Mouse (Mus musculus) CH12F3 (cell line): ENCODE measurements around the gene Rps27.
"Not testable (repeated sequence)": the region's sequence is repeated elsewhere in the genome, so short reads cannot be mapped to it uniquely, and the experiment has no call there.

ENCODE experiments used
- in situ Hi-C: fragments of 300-500 bp; cut with MboI; formaldehyde crosslinking; loops from 2 replicates; pipeline ENCODE4 v1.14.3; 2020; ENCODE audit warnings: low sequenced_read_pairs

The Rps27 gene

GRCm38 (mm10) chr3:90213377-90213866 lies at the start of gene Rps27, which contains the start of gene Rab13:
Gene Rps27 (minus strand): TSS chr3:90213651.
Gene Rab13 (plus strand): TSS chr3:90213695.
- in situ Hi-C loops: loop anchor here (10.0 kb wide), 1 partner anchor 161 kb away; no protein-coding TSS in a partner anchor

- in situ Hi-C loops: no loop called here
Measured at GRCm38 (mm10) chr3:90258521-90258920, 45.1 kb upstream of the Rps27 start.

GRCm38 (mm10) chr3:90256731-90257530 lies 43.5 kb upstream of the Rps27 start:
- in situ Hi-C loops: no loop called here

DNA sequence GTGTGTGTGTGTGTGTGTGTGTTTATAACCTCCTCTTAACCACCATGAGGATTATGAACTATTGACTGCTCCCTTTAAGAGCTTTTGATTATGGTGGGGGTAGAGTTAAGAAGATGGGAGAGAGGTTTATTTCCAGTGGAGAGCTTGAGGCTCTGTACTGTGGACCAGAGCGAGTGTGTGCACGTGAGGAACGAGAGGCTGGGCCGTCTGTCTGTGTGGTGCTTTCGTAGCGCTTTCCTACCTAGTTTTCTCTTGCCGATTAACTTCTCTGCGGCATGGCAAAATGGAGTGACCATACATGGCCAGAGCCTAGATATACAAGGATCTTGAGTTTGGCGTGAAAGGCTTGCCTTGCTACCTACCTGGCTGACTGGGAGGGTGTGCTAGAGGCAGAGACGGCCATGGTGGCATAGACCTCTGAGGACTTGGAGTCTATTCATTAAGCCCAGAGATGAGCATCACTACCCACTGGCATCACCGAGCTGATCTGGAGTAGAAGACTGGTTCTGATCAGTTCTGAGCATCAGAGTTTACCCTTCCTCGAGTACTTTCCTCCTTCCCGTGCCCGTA lies 42.4 kb upstream of the Rps27 start:
- in situ Hi-C loops: no loop called here

DNA sequence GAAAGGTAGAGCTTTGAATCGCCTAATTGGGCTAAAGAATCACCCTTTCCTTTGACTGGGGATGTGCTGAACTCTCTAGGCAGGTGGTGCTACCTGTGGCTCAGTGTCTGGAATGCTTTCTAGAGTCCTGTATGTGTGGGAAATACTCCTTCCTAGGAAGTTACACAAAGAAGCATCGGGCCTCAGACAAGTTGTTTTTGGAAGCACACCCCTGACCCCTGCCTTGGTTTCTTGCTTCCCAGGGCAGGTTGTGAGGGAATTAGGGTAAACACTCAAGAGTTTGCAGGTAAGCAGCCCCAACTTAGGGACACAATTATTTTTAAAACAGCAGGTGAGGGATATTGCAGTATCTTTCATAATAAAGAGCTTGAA lies 41.7 kb upstream of the Rps27 start:
- in situ Hi-C loops: no loop called here

DNA sequence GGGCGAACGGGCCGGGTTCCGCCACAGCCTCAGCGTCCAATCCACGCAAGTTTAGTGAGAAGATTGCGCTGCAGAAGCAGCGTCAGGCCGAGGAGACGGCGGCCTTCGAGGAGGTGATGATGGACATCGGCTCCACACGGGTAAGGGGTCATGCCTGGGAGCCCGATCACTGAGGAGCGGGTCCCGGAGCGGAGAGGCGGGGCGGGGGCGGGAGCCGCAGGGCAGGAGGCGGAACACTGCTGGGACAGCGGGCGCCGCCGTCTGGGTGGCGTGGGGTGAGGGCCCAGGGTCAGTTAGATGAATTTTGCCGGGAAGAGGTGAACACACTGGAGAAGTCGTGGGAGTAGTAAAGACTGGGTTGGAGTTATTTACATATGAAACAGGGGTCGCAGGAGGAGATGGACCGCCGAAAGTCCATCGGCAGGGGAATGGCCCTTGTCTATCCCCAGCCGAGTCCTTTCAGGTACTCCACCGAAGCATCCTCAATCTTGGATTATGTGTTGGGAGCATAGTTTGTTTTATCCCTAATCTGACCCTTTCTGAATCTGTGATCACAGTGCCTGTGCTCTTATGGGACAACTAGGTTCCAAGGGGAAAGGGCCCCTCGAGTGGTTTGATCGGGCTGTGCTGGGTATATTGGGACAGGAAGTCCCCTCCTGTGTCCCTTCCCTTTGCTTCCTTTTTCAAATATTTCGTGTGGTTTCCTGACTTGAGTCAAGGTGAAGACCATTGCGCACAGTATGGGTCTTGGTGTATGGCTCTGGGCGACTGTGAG lies 41.2 kb upstream of the Rps27 start:
- in situ Hi-C loops: no loop called here

DNA sequence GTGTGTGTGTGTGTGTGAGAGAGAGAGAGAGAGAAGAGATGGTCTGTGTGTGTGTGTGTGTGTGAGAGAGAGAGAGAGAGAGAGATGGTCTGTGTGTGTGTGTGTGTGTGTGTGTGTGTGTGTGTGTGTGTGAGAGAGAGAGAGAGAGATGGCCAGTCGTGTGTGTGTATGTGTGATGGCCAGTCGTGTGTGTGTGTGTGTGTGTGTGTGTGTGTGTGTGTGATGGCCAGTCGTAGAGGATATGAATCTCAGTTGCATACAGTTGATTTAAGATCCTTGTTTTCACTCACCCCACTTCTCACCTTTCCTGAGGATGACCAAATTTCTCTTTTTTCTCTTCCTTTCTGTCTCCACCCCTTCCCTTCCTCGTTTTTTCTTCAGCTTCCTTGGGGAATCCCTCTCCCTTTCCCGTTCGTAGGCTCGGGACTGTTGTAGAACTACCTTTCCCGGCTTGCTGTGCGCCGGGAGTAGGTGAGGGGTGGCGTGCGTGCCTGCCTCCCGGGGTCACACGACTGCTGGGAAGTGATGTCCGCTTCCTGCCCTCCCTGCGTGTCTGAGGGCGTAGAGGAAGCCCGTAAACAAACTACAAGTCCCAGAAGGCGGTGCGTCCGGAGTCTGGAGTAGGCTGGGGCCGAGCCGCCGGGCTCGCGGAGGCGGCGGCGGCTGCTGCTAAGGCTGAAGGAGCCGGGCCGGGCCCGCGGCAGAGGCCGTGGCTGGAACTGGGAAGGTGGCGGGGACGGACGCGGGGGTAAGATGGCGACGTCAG lies 40.4 kb upstream of the Rps27 start, which contains the start of gene Crtc2:
Gene Crtc2 (plus strand): TSS at position 511 of the 766 bp plus-strand sequence.
- in situ Hi-C loops: no loop called here

DNA sequence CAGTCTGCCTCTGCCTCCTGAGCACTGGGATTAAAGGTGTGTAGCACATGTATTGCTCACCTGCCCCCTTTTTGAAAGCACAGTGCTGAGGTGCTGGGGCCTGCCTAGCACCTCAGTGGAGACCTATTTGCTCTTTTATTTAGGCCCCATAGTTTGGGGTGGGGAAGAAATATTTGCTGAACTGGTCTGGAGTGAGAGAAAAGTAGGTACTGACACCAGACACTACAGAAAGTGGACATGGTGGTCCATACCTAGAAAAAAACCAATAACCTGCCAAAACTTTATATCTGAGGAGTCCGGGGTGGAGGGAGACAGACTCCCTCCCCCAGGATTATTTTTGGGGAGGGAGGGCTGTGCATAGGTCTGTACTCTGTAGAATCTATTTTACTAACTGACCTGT lies 39.7 kb upstream of the Rps27 start:
- in situ Hi-C loops: not testable (repeated sequence)

DNA sequence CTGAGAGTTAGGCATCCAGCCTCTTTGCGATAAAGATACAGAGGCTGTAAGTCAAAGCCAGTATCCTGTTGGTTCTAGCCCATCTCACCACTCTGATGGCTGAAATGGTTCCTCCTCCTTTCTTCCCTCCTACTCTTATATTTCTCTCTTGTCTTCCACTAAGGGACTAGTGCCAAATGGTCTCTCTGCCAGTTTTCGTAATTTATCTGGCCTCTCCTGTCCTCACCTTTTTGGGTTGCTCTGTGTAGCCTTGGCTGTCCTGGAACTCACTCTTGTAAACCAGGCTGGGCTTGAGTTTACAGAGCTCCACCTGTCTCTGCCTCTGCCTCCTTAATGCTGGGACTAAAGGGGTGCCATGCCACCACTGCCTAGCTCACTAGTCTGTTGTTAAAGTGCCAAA lies 39.2 kb upstream of the Rps27 start:
- in situ Hi-C loops: not testable (repeated sequence)

DNA sequence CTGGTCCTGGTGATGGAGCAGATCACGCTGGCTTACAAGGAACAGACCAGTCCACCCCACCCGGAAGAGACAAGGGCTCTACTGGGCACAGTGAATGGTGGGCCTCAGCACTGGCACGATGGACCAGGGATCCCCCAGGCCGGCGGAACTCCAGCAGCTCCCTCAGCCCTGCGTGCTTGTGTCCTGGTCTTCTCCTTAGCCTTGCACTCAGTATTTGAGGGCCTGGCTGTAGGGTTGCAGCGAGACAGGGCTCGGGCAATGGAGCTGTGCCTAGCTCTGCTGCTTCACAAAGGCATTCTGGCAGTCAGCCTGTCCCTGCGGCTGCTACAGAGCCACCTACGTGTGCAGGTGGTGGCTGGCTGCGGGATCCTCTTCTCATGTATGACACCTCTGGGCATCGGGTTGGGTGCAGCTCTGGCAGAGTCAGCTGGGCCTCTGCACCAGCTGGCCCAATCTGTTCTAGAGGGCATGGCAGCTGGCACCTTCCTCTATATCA lies 38.3 kb upstream of the Rps27 start:
- in situ Hi-C loops: not testable (repeated sequence)

DNA sequence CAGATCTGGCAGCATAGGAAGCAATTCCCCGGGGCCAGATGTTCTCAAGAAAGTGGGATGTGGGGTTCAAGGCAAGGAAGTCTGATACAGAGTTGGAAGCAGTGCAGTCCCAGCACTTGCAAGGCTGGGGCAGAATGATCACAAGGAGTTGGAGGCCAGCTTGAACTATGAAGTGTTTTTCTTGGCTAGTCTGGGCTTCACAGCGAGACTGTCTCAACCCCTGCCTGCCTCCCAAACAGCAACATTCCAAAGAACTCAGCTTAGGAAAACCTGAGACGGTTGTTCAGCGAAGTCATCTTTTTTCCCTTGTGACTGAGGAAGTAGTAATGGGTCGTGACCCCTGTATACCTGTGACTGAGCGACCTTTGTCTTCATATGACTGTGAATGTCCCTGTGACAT lies 37.3 kb upstream of the Rps27 start:
- in situ Hi-C loops: no loop called here

GRCm38 (mm10) chr3:90248746-90249100 lies 35.3 kb upstream of the Rps27 start:
- in situ Hi-C loops: no loop called here

GRCm38 (mm10) chr3:90247960-90248745 lies 34.7 kb upstream of the Rps27 start, which contains the start of gene Slc39a1:
Gene Slc39a1 (plus strand): TSS chr3:90248172.
- in situ Hi-C loops: no loop called here

DNA sequence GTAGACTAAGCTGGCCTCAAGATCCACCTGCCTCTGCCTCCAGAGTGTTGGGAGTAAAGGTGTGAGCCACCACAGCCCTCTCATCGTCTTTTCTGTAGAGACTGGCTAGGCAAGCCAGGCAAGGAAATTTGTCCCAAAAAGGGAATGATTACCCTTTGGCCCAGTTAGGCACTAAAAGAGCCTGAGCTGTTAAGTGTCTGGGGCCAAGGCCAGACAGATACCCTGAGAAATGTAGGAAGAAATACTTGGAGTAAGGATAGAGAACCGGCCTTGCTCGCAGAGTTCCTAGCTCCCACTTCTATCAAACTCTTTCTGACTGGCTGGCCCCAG lies 34.1 kb upstream of the Rps27 start:
- in situ Hi-C loops: no loop called here

GRCm38 (mm10) chr3:90245406-90245805 lies 32.0 kb upstream of the Rps27 start:
- in situ Hi-C loops: no loop called here

GRCm38 (mm10) chr3:90242984-90243775 lies 29.7 kb upstream of the Rps27 start, which contains the start of gene Creb3l4:
Gene Creb3l4 (minus strand): TSS chr3:90243512.
- in situ Hi-C loops: no loop called here

DNA sequence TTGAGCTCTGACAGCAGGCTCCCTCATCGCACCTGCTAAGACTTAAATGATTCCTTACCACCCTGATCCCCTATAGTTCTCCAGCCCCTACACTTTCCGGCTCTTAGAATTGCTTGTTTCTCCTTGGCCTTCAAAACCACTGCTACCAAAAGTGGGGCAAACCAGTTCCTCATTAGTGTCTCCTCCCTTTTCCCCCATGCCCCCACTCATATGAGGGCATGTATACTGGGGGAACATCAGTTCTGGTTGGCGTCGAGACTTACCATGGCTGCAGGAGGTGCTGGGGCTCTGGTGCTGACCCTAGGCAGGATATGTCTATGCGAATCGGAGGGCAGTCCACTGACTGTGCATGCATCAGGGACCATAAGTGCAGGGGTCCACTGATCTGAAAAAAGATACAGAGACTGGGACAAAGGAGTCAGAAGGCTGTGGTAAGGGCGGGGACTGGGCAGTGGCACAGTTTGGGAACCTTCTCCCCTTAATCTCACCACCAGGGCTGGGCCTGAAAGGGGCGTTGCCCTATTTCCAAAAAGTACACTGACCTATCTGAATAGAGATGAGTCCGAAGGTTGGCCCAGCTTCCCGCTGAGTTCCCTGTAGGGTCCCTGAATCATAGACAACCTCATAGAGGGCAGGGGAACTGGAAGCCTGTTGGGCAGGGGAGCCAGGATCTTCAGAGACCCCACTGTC lies 28.4 kb upstream of the Rps27 start:
- in situ Hi-C loops: no loop called here

DNA sequence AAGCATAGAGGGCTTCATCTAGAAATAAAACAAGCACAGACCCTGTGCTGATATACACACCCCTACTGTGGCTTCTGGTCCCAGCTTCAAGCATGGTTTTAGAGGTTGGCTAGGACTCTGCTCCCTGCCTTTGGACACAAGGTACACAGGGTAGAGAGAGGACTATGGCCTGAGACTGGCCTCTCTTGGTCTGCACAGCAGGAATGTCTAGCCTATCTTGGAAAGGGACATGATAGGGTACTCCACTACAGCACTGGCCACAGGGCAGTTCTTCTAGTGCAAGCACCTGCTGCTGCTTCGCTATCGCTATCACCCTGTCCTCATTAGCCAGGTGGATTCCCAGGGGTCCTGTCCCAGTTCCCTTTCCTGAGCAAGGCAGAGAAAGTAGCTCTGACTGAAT lies 27.8 kb upstream of the Rps27 start:
- in situ Hi-C loops: no loop called here
